Mouse (Mus musculus) frontal cortex, adult (tissue): Measurements from ENCODE around the gene Rsad2.

Source experiments
- ATAC-seq: cut with Nextera tagmentation; 2 replicates; pipeline ENCODE4 v1.9.2; 2017; ENCODE audit warnings: mild to moderate bottlenecking, moderate library complexity, mixed read lengths; ENCODE audit not compliant: low TSS enrichment

Rsad2 gene

DNA sequence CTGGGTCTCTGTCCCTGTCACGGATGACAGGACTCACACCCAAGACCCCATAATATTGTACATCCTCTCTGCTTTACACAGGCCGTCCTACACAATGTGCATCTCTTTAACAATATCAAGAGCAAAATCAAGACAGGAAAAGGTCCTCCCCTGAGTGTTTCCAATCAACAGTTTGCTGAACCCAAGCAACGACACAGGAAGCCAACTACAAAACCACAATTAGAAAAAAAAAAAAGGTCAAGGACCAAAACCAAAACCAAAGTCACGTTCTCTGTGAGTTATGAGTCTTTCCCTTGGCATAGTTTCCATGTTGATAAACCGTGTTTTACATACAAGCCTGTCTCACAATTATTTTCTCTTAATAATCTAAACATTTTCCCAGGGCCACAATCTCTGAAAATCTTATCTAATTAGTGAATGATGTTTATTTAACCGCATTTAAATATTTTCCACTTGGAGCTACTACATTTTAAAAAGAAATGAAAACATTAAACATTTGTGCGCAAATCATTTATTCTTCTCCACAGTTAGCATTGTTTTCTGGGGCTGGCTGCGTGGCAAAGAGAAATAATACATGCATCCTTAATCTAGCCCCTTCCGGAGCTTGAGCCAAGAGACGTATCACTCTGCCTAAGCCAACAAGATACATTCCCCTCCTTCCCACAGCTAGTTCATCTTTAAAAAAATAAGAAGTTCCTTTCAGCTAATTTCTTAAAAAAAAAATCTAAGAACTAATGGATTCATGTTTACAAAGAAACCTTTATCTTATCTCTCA, 54.4 kb downstream of the Rsad2 start:
- ATAC-seq: no peak

DNA sequence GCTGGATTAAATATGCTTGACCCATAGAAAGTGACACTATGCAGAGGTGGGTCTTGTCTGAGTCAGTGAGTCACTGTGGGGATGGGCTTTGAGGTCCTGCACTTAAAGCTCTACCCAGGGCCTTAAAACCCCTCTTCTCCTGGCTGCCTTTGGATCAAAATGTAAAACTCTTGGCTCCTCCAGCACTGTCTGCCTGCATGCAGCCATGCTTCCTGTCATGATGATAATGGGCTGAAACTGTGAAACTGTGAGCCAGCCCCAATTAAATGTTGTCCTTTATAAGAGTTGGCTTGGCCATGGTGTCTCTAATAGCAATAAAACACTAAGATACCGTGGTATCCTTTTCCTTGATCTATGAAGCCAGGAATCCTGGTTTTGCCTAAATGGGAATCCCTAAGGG, 55.0 kb downstream of the Rsad2 start:
- ATAC-seq: no peak

DNA sequence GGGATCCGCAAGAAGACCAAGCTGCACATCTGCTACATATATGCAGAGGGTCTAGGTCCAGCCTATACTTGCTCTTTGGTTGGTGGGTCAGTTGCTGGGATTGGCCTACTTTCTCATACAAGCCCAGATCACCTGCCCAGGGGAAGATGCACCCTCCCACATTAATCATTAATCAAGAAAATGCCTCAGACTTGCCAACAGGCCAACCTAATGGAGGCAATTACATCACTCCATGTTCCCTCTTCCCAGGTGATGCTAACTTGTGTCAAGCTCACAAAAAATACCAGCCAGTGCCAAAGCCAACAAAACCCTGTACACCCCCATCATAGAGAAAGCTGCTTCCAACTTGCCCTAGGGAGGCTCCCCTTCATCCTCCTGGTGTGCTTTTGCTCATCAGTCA, 55.5 kb downstream of the Rsad2 start:
- ATAC-seq: no peak

DNA sequence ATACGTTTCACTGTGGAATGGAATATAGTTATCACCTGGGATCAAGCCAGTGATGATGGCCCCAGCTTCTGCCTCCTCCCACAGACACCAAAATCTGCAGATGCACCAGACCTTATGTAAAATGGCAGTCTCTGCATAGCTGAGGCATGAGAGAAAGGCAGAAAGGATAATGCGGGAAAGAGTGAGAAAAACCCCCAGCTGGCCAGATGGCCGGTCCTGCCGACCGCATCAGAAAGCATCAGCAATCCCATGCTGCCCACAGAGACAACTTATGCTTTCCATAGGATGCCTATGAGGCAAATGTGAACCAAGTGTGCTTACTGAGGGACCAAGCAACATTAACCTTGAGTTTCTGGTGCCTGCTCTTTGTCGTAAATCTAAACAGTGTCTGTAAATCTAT, 56.9 kb downstream of the Rsad2 start:
- peak; percentile 58 for ATAC-seq

DNA sequence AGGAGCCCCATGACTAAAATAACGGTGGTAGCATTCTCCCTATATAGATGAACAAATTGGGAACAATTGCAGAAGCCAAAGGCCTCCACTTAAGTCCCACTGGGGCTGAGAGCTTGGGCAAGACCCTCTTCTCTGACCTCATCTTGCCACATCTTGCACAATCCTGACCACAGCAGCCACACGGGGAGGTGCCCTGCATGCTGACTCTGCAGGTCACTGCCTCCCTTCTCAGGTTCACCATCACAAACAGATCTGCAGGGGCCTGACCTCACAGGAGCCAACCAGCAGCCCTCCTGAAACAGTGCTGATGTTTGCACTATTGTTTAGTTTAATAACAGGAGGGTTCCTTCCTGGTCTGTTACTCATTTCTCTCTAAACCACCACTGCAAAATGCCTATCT, 57.7 kb downstream of the Rsad2 start:
- no peak for ATAC-seq

DNA sequence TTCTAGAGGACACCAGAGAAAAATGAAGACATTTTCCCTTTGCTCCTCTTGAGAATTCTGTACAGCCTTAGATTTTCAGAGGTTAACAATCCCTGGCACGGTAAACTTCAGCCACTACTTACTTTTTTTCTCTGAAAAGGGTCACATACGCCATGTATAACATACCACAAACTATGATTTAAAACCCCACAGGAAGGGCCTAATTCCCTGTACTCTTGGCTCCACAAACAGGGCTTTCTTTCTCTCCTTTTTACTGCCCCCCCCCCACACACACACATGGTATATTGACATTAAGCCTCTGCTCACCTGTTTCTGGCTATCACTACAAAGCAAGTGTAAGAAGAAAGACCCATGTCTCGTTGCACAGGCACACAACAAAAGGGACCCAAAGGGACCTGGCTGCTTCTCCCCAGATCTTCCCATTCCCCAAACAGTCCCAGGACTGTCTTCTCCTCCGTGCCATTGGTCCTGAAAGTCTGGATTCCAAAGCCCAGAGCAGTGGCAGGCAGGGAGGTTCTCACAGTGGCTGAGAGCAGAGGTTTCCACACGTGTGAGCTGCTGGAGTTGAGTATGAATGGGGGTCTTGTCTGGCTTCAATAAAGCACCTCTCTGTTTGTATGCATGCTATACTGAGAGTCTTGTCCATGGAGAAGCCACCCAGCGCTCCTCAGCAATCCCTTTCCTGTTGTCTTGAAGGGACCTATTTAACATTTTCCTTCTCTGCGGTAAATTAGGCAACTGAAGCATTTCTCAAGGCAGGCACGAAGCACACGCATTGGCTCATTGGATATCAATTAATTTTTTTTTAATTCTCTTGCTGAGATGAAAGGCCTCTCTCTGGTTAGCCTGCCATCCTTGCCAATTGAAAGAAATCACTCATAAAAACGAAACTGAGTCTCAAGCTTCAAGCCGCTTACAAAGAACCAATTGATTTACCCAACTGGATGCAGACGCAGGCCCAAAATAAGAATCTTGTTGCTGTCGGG, 61.5 kb downstream of the Rsad2 start:
- no peak for ATAC-seq

DNA sequence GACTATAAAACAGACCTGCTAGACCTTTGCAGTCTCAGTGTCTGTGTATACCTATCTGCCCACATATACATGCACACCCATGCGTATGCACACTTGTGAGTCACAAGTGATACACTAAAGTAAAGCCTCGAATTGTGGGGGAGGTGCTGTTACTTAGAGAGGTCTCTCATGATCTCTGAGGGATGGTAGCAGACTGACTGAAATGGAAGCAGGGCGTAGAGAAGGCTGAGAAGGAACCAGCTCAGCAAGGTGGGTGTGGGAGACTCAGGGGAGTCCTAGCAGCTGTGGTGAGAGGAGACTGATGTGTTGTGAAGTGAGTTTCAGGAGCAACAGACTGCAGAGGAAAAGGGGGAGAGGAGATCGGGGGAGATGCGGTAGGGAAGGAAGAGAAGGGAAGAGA, 63.0 kb downstream of the Rsad2 start:
- peak; percentile 62; the same call in 1 of the 2 replicates for ATAC-seq
